Mouse (Mus musculus) stomach, embryonic 15.5 days (tissue): Measurements from ENCODE around the gene Celf5. TPM values are rescaled to one million over a fixed set of nuclear protein-coding genes. Genes with fewer than 3 reads are reported as not detected.

Experiments used
- ATAC-seq: fragments of 200-750 bp; cut with Nextera tagmentation; 2 replicates; pipeline ENCODE4 v1.8.0; 2017; ENCODE audit warnings: low read depth, moderate number of reproducible peaks, moderate TSS enrichment; ENCODE audit not compliant: insufficient read depth, low FRiP score
- H3K27ac ChIP-seq: fragments of 300-500 bp; sonication (generic); 2 replicates; pipeline ENCODE4 v1.5.1; 2015; ENCODE audit warnings: mild to moderate bottlenecking, inconsistent platforms
- H3K27me3 ChIP-seq: fragments of 300-500 bp; sonication (generic); replicated peaks from 2 replicates; pipeline ENCODE4 v1.6.1; 2015; ENCODE audit warnings: inconsistent platforms
- H3K36me3 ChIP-seq: fragments of 300-500 bp; sonication (generic); 2 replicates; pipeline ENCODE4 v1.6.1; 2015; ENCODE audit warnings: inconsistent platforms
- H3K4me1 ChIP-seq: fragments of 300-500 bp; sonication (generic); 2 replicates; pipeline ENCODE4 v1.6.1; 2015; ENCODE audit warnings: inconsistent platforms
- H3K4me2 ChIP-seq: fragments of 300-500 bp; sonication (generic); 2 replicates; pipeline ENCODE4 v1.6.1; 2015; ENCODE audit warnings: mild to moderate bottlenecking, inconsistent platforms
- H3K4me3 ChIP-seq: fragments of 300-500 bp; sonication (generic); replicated peaks from 2 replicates; pipeline ENCODE4 v1.5.1; 2015; ENCODE audit warnings: inconsistent platforms
- H3K9ac ChIP-seq: fragments of 300-500 bp; sonication (generic); 2 replicates; pipeline ENCODE4 v1.6.1; 2015; ENCODE audit warnings: inconsistent platforms
- H3K9me3 ChIP-seq: fragments of 300-500 bp; sonication (generic); 2 replicates; pipeline ENCODE4 v1.6.1; 2016; ENCODE audit warnings: inconsistent platforms
- WGBS: fragments of 180-500 bp; shearing (Covaris S2); methylation state at CpG from one replicate; pipeline ENCODE4 v1.1.7; 2015; 5-methylcytosine and 5-hydroxymethylcytosine counted together
- polyA plus RNA-seq: library from polyadenylated mRNA; unstranded; fragments of >200 nt; fragmentation: Nextera tagmentation; extraction: Ambion mirVana; gene quantifications from 2 replicates; pipeline ENCODE4 v1.2.1, GENCODE M21; 2015

Celf5 gene
- polyA plus RNA-seq = 1.7 and 1.8 TPM in 2 replicates

DNA sequence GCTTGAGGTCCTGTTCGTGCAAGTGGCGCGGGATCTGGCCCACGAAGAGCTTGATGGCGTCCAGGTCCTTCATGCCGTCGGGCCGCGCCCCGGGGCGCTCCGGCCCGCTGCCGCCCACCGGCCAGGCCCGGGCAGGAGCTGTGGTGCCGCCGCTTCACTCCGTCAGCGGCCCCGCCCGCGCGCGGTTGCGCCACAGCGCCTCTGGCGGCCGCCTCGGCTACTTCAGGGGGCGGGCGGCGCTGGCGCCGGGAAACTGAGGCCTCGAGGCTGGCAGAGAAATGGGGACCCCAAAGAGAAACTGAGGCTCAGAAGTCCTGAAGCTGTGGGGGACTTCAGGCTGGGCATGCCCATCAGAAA lies at the start of gene Celf5:
TSS of gene Celf5 (minus strand) at position 177 of the 357 bp plus-strand sequence.
- Histone ChIP-seq H3K36me3 (peaks cover 7% of the 10 kb centered on the region; the same call in 1 of the 2 replicates), H3K4me2 (peak within 1 kb of the TSS; percentile 94), H3K27me3 (peaks cover 20% of the 10 kb centered on the region), H3K4me3 (peak within 1 kb of the TSS; percentile 48), H3K9ac (no peak within 1 kb of the TSS), H3K9me3 (no peaks in the 10 kb centered on the region), H3K4me1 (peaks cover 8% of the 10 kb centered on the region; the same call in 1 of the 2 replicates), H3K27ac (no peak within 1 kb of the TSS)
- ATAC-seq = no peak
- WGBS = under 1% methylated on average over 36 of the region's 36 CpGs

DNA sequence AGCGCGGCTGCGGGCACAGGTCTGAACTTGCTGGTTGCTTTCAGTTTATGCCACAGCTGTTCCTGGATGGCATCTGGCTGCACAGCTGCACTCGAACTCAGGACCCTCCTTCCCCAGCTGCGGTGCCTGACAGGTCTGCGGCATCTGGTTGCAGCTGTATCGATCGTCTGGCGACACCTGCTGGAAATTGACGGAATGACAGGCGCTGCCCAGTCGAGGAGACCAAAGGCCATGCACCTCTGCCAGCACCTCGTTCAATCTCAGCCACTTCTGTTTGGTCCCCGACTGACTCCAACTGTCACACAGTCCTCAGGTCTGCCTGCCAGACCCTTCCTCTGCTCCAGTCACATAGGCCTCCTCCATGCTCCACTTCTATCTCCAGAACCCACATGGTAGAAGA lies 44.3 kb upstream of the Celf5 start:
- Histone ChIP-seq H3K36me3 (peaks cover 19% of the 10 kb centered on the region), H3K27me3 (no peaks in the 10 kb centered on the region), H3K9me3 (no peaks in the 10 kb centered on the region), H3K9ac (no peak overlapping the region), H3K27ac (no peak overlapping the region), H3K4me3 (no peak overlapping the region), H3K4me1 (peaks cover 5% of the 10 kb centered on the region; the same call in 1 of the 2 replicates), H3K4me2 (no peak overlapping the region)
- no peak for ATAC-seq
- WGBS = 14% methylated on average over 14 of the region's 14 CpGs

DNA sequence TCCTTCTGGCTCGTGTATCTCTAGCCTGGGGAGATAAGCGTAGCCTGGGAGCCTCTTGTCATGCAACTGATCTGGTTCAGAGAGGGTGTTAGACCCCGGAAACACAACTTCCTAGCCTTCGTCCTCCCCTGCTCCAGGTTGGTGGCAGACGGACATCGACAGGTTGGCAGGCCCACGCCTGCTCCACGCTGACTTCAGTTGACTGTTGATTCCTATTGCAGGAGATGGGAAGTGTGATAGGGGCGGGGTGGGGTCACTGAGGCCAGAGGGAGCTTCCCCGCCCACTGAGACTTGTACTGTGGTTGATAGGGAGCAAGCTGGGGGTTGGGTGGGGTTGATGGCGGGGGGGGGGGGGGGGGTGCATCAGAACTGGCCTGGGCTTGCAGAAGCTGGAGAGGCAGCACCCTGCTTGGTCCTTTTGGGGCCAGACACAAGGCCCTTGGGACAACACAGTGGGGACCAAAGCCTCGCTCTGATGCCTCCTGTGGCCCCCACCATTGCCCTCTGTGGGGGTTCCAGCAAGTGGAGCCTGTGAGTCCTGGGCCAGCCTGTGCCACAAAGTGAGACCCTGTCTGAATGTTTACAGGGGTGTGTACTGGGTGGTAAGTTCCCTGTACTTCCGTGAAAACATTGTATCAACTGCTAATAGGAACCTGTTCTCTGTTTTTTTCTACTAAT lies 42.6 kb upstream of the Celf5 start:
- Histone ChIP-seq H3K9me3 (no peaks in the 10 kb centered on the region), H3K27me3 (no peaks in the 10 kb centered on the region), H3K4me1 (peaks cover 5% of the 10 kb centered on the region; the same call in 1 of the 2 replicates), H3K9ac (no peak overlapping the region), H3K4me3 (no peak overlapping the region), H3K27ac (peak overlapping the region; percentile 77), H3K4me2 (no peak overlapping the region), H3K36me3 (peaks cover 13% of the 10 kb centered on the region)
- 49% methylated on average over 12 of the region's 13 CpGs for WGBS
- ATAC-seq = 0 out of 2 replicates have a peak, but pooled peaks have one; percentile 6

DNA sequence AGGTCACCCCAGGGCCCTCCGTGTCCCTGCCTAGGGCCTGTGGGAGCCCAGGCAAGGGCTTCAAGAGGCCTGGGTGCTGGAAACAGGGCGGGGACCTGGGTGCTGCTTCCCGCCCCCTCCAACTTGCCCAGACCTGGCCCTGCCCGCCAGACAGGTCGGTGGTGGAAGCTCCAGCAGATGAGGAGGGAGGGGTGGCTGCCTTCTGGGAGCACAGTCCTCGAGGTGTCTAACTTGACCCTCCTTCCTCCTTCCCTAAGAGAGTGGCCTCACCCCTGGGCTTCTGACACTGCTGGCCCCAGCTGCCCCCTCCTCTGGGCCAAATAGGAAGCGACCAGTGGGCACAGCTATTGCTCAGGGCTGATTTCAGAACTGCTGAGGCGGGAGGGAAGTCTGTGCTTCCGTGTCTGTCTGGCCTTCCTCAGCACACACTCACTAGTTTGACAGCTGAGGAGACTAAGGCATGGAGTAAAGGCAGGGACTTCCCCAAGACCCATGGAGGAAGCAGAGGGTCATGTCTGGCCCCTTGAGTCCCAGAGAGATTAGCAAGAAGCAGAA lies 41.6 kb upstream of the Celf5 start, which contains the start of gene Gna15:
TSS of gene Gna15 (minus strand) at position 175 of the 555 bp plus-strand sequence.
- Histone ChIP-seq H3K27ac (peak within 1 kb of the TSS; percentile 77), H3K4me2 (peak within 1 kb of the TSS; percentile 31), H3K9ac (no peak within 1 kb of the TSS), H3K27me3 (no peaks in the 10 kb centered on the region), H3K9me3 (no peaks in the 10 kb centered on the region), H3K4me3 (peak within 1 kb of the TSS; percentile 26), H3K36me3 (peaks cover 4% of the 10 kb centered on the region; the same call in 1 of the 2 replicates), H3K4me1 (peaks cover 5% of the 10 kb centered on the region; the same call in 1 of the 2 replicates)
- no peak for ATAC-seq
- WGBS = 24% methylated on average over 9 of the region's 9 CpGs

DNA sequence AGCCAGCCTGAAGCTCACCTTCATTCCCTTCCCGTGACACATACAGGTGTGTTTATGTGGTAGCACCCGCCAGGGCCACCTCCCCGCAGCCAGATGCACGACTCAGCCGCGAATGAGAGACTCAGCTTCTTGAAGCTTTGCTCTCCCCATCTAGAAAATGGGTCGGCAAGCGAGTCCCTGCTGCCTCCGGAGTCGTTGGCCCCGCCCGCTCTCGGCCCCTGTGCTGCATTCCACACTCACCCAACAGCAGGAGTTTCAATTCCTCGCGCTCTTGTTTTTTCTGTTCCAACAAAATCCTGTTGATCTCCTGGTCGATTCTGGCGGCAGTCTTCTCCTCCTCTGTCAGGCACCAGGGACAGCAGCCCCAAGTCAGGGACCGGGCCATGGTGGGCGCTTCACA lies 41.1 kb upstream of the Celf5 start:
- Histone ChIP-seq H3K4me2 (peak overlapping the region; percentile 31), H3K4me1 (peaks cover 5% of the 10 kb centered on the region; the same call in 1 of the 2 replicates), H3K9me3 (no peaks in the 10 kb centered on the region), H3K36me3 (no peaks in the 10 kb centered on the region), H3K27ac (peak overlapping the region; percentile 77), H3K4me3 (peak overlapping the region; percentile 26), H3K27me3 (no peaks in the 10 kb centered on the region), H3K9ac (no peak overlapping the region)
- 11% methylated on average over 19 of the region's 19 CpGs for WGBS
- ATAC-seq = no peak

DNA sequence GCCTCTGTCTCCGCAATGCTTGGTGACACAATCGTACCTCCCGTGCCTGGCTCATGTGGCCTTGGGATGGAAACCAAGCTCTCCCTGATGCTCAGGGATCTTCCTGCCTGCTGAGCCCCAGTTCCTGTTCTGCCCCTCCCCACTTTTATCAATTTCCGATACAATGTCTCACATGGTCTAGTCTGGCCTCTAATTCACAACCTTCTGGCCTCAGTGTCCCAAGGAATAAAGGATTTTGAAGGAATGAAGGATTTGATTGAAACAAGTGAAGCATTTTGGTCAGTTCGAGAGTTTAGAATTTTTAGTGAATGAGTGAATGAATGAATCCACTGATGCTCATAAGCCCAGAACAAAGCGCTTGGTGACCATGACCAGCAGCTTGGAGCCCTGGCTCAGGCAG lies 40.6 kb upstream of the Celf5 start:
- Histone ChIP-seq H3K36me3 (no peaks in the 10 kb centered on the region), H3K4me2 (peak overlapping the region; percentile 31; the same call in 1 of the 2 replicates), H3K4me3 (peak overlapping the region; percentile 26), H3K4me1 (peaks cover 5% of the 10 kb centered on the region; the same call in 1 of the 2 replicates), H3K9ac (no peak overlapping the region), H3K9me3 (no peaks in the 10 kb centered on the region), H3K27me3 (no peaks in the 10 kb centered on the region), H3K27ac (peak overlapping the region; percentile 77; the same call in 1 of the 2 replicates)
- ATAC-seq = no peak
- WGBS = 74% methylated on average over 6 of the region's 6 CpGs

DNA sequence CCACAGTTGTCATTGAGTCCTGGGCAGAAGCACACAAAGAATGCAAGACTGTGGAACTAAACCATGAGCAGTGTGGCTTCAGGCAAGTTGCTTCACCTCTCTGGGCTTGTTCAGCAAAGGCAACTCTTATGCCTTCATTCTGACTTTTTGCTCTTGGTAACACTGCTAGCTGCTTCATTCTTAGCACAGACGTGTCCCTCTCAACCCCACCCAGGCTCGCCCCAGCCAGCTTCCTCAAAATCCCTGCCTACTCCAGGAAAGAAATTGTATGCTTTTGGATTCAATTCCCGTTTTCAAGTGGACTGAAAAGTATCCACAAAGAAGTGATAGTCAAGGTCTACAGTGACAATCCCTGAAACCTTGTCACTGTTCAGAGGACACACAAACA lies 37.5 kb upstream of the Celf5 start:
- 52% methylated on average over 3 of the region's 3 CpGs for WGBS

DNA sequence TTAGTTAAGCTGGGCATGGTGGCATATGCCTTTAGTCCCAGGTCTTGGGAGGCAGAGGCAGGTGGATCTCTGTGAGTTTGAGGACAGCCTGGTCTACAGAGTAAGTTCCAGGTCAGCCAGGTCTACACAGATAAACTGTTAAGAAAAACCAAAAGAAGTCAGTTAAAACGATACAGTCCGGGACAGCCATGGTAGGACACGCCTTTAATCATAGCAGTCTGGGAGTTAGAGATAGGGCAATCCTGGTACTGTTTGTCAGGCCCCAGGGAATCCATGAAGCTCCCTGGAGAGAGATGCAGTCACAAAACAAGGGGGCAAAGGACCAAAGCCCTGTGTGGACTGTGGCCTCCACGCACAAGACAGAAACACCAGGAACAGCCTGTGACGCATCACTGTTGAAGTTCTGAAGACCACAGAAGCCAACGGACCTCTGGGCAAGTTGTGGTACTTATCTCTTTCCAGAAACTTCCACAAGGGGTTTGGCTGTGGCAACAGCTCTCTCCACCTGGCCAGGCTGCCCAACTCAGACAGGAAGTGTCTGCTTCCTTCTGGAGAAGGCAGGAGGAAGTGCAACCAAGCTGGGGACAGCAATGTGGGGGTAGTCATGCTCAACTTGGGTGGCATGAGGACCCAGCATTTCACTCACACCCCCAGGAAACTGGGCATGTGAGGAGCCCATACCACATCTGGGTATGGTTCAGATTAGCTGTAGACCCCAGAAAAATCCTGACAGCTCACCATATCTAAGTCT lies 36.9 kb upstream of the Celf5 start:
- no peaks in the 10 kb centered on the region for H3K36me3 ChIP-seq
- H3K9me3 ChIP-seq = no peaks in the 10 kb centered on the region
- no peak overlapping the region for H3K9ac ChIP-seq
- H3K27me3 ChIP-seq = no peaks in the 10 kb centered on the region
- H3K27ac ChIP-seq = no peak overlapping the region
- 67% methylated on average over 6 of the region's 6 CpGs for WGBS
- ATAC-seq = no peak
- no peak overlapping the region for H3K4me2 ChIP-seq
- H3K4me3 ChIP-seq = no peak overlapping the region
- H3K4me1 ChIP-seq = 0 out of 2 replicates have a peak, but pooled peaks cover 2% of the 10 kb centered on the region

More for the DNA sequence above, 37.5 kb upstream of the Celf5 start:
- Histone ChIP-seq H3K9ac (no peak overlapping the region), H3K9me3 (no peaks in the 10 kb centered on the region), H3K4me1 (peaks cover 5% of the 10 kb centered on the region; the same call in 1 of the 2 replicates), H3K36me3 (no peaks in the 10 kb centered on the region), H3K4me3 (no peak overlapping the region), H3K27me3 (no peaks in the 10 kb centered on the region), H3K27ac (no peak overlapping the region), H3K4me2 (no peak overlapping the region)
- ATAC-seq = no peak

DNA sequence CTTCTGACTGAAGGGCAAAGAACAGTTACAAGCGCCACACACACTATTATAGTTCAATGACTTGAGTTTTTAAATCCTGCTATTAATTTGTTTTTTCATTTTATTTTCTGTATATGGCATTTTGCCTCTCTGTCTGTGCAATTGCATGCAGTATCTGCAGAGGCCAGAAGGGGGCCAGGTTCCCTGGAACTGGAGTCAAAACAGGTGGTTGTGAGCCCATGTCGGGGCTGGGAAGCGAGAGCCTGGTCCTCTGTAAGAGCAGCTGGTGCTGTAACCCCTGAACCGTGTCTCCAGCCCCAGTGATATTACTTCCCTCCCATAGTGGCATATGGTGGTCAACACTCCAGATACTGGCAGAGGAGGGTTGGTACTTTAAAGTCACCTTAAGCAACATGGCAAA lies 36.0 kb upstream of the Celf5 start:
- no peak overlapping the region for H3K9ac ChIP-seq
- H3K36me3 ChIP-seq = no peaks in the 10 kb centered on the region
- 12% methylated on average over 4 of the region's 4 CpGs for WGBS
- H3K9me3 ChIP-seq = no peaks in the 10 kb centered on the region
- no peak overlapping the region for H3K27ac ChIP-seq
- no peaks in the 10 kb centered on the region for H3K27me3 ChIP-seq
- H3K4me2 ChIP-seq = no peak overlapping the region
- ATAC-seq = no peak
- no peak overlapping the region for H3K4me3 ChIP-seq
- H3K4me1 ChIP-seq = 0 out of 2 replicates have a peak, but pooled peaks cover 2% of the 10 kb centered on the region

DNA sequence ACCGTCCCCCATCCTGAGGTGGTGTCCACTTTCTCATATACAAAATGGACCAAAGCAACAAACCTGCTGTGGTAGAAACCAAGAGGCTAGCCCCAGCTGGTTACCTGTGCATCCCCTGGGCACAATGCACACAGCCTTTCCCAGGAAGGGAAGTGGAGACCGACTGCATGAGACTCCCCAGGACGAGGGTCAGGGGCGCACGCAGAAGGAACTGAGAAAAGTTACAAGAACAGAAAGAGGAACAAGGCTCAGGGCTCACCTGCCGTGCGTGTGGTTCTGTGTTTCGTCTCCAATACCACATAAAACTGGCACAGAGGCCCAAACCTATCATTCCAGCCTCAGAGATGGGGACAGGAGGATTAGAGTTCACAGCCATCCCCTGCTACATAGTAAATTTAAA lies 34.7 kb upstream of the Celf5 start:
- WGBS = 73% methylated on average over 8 of the region's 8 CpGs

DNA sequence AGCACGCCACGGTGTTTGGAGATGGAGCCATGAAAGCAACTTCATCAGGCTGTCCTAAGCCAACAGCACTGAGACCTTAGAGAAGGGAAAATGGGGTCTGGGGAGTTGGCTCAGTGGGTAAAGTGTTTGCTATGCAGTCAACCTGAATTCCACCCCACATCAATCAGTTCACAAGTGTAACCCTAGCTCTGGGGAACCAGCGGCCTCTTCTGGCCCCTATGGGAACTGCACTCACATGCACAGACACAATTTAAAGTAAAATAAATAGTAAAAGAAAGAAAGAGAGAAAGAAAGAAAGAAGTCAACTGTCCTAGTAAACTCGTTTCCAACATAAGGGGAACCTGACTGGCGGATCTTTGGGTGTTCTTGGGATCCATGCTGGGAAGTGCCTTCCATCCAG lies 31.3 kb upstream of the Celf5 start:
- Histone ChIP-seq H3K27me3 (0 out of 2 replicates have a peak, but pooled peaks cover 4% of the 10 kb centered on the region), H3K36me3 (no peaks in the 10 kb centered on the region), H3K9me3 (no peaks in the 10 kb centered on the region), H3K4me1 (0 out of 2 replicates have a peak, but pooled peaks cover 2% of the 10 kb centered on the region), H3K4me2 (no peak overlapping the region), H3K9ac (no peak overlapping the region), H3K27ac (no peak overlapping the region), H3K4me3 (no peak overlapping the region)
- WGBS = 84% methylated on average over 5 of the region's 5 CpGs
- no peak for ATAC-seq

More for the DNA sequence above, 34.7 kb upstream of the Celf5 start:
- Histone ChIP-seq H3K4me3 (no peak overlapping the region), H3K9ac (no peak overlapping the region), H3K27me3 (no peaks in the 10 kb centered on the region), H3K36me3 (no peaks in the 10 kb centered on the region), H3K27ac (no peak overlapping the region), H3K4me1 (0 out of 2 replicates have a peak, but pooled peaks cover 2% of the 10 kb centered on the region), H3K4me2 (no peak overlapping the region), H3K9me3 (no peaks in the 10 kb centered on the region)
- ATAC-seq = no peak
